Mouse (Mus musculus): ENCODE measurements around the gene Tedc1.

DNA sequence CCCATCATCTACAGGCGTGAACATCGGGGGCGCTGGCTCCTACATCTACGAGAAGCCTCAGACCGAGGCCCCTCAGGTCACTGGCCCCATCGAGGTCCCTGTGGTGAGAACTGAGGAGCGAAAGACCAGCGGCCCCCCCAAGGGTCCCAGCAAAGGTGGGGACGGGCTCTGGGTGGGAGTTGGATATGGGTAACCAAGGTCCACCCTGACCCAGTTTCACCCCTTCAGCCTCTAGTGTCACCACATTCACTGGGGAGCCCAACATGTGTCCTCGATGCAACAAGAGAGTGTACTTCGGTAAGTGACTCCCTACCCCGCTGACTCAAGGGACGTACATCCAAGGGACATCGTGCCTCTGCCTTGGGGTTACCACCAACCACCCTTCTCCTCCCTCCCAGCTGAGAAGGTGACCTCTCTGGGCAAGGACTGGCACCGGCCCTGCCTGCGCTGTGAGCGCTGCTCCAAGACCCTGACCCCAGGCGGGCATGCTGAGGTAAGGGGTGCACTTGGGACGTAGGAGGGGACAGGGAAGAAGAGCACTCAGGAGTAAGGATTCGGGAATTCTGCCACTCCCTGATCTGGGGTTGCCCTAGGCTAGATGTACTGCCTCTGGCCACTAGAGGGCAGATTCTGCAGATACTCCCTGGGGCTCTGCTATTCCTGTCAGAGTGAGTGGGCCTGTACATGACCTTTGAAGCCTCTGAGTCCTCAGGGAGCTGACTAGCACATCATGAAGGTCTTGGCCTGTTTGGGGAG lies 12.0 kb upstream of the Tedc1 start:
- TF ChIP-seq POLR2A (IDR thresholded peaks at IDR 0.05; ENCODE audit: borderline replicate concordance, extremely low read depth, low read depth, low read length) (no peak; the same call in 1 of the 2 replicates), CTCF (IDR thresholded peaks at IDR 0.05; ENCODE audit: insufficient read depth, low read length) (peak; percentile 83)

All from lung, adult 2 months (tissue).